In genomic region chr19:46091641-46092040, GRCm38 (mm10) we compare ENCODE assay signal across 23 mouse cellular contexts. TPM values are rescaled to one million over a fixed set of nuclear protein-coding genes. Genes with fewer than 3 reads are reported as not detected.
"Had no signal": no experiment of that assay in that cellular context is flagged by ENCODE, and none has a peak within 500 bp of the region (broad histone marks: within the 10 kb centered on the region; RNA-seq: fewer than 3 reads in every experiment).

No protein-coding gene starts in this region.

- H3K27me3 ChIP-seq: neural tube, embryonic 13.5 days; neural tube, embryonic 15.5 days; stomach, embryonic 15.5 days had no signal

- H3K4me3 ChIP-seq: neural tube, embryonic 13.5 days; neural tube, embryonic 15.5 days; stomach, embryonic 15.5 days had no signal

- H3K4me2 ChIP-seq: neural tube, embryonic 13.5 days; neural tube, embryonic 15.5 days; stomach, embryonic 15.5 days had no signal

- DNase-seq: retina, postnatal 1 day; right cerebral cortex, adult 18-20 months; right cerebral cortex, postnatal 14 days; right cerebral cortex, postnatal 25 days; right cerebral cortex, postnatal 4 days; spleen, adult 18-20 months; thymus, adult 18-20 months; thymus, adult 2 months; thymus, postnatal 14 days; thymus, postnatal 25 days; thymus, postnatal 36 days; thymus, postnatal 4 days had no signal

- H3K4me1 ChIP-seq: neural tube, embryonic 13.5 days; neural tube, embryonic 15.5 days; stomach, embryonic 15.5 days had no signal

- H3K27ac ChIP-seq: neural tube, embryonic 13.5 days; neural tube, embryonic 15.5 days; stomach, embryonic 15.5 days; stomach, postnatal 0 days had no signal

- H3K9ac ChIP-seq: neural tube, embryonic 13.5 days; neural tube, embryonic 15.5 days; stomach, embryonic 15.5 days had no signal

- H3K36me3 ChIP-seq: neural tube, embryonic 13.5 days; neural tube, embryonic 15.5 days; stomach, embryonic 15.5 days had no signal

- H3K9me3 ChIP-seq: neural tube, embryonic 13.5 days; neural tube, embryonic 15.5 days; stomach, embryonic 15.5 days had no signal

RNA-seq across cellular contexts. Expression of gene Elovl3, which starts 40.1 kb away (rescaled TPM):
- total RNA-seq: neutrophil, adult 5-6 weeks had no signal
- polyA plus RNA-seq: neural tube, embryonic 13.5 days; neural tube, embryonic 14.5 days; small intestine, adult 2 months; spleen, adult 2 months; stomach, embryonic 14.5 days; stomach, embryonic 15.5 days; stomach, postnatal 0 days; urinary bladder, adult 2 months had no signal

RNA-seq across cellular contexts. Expression of gene Pitx3, which starts 56.5 kb away (rescaled TPM):
- total RNA-seq: neutrophil, adult 5-6 weeks had no signal
- polyA plus RNA-seq: neural tube, embryonic 14.5 days; small intestine, adult 2 months; spleen, adult 2 months; stomach, embryonic 14.5 days; stomach, embryonic 15.5 days; thymus, postnatal 0 days had no signal
